Mouse (Mus musculus) heart, embryonic 16.5 days (tissue): ENCODE data around the gene Dnttip1. TPM values are rescaled to one million over a fixed set of nuclear protein-coding genes. Genes with fewer than 3 reads are reported as not detected.
A peak's percentile ranks its signal among the peaks of the same experiment; 100 is the strongest.
"Not testable (repeated sequence)": the region's sequence is repeated elsewhere in the genome, so short reads cannot be mapped to it uniquely, and the experiment has no call there.

Source experiments
- ATAC-seq: fragments of 200-750 bp; cut with Nextera tagmentation; replicated peaks from 2 replicates; pipeline ENCODE4 v1.8.0; 2017; ENCODE audit warnings: moderate number of reproducible peaks; ENCODE audit not compliant: insufficient read depth, low FRiP score; ENCODE audit errors: extremely low read depth
- H3K27ac ChIP-seq: fragments of 300-500 bp; sonication (generic); 2 replicates; pipeline ENCODE4 v1.5.1; 2014; ENCODE audit warnings: mild to moderate bottlenecking, low read length, control low read depth, moderate library complexity
- H3K27me3 ChIP-seq: fragments of 300-500 bp; sonication (generic); 2 replicates; pipeline ENCODE4 v1.6.1; 2014; ENCODE audit warnings: low read length, mixed read lengths; ENCODE audit not compliant: control insufficient read depth, insufficient read depth
- H3K36me3 ChIP-seq: fragments of 300-500 bp; sonication (generic); 2 replicates; pipeline ENCODE4 v1.6.1; 2014; ENCODE audit not compliant: control insufficient read depth, insufficient read depth
- H3K4me1 ChIP-seq: fragments of 300-500 bp; sonication (generic); 2 replicates; pipeline ENCODE4 v1.6.1; 2014; ENCODE audit warnings: low read length, mixed read lengths; ENCODE audit not compliant: control insufficient read depth, insufficient read depth
- H3K4me2 ChIP-seq: fragments of 300-500 bp; sonication (generic); 2 replicates; pipeline ENCODE4 v1.6.1; 2014; ENCODE audit warnings: low read depth, mild to moderate bottlenecking, control low read depth, low read length
- H3K4me3 ChIP-seq: fragments of 300-500 bp; sonication (generic); 2 replicates; pipeline ENCODE4 v1.5.1; 2014; ENCODE audit warnings: mild to moderate bottlenecking, control low read depth, low read length
- H3K9ac ChIP-seq: fragments of 300-500 bp; sonication (generic); 2 replicates; pipeline ENCODE4 v1.6.1; 2014; ENCODE audit warnings: low read length, control low read depth
- H3K9me3 ChIP-seq: fragments of 300-500 bp; sonication (generic); replicated peaks from 2 replicates; pipeline ENCODE4 v1.6.1; 2016; ENCODE audit warnings: low read length; ENCODE audit not compliant: control insufficient read depth
- WGBS: fragments of 180-500 bp; shearing (Covaris S2); extraction: QIAGEN DNeasy Blood & Tissue Kit; methylation state at CpG from one replicate; pipeline ENCODE4 v1.1.7; 2014; 5-methylcytosine and 5-hydroxymethylcytosine counted together
- polyA plus RNA-seq: library from polyadenylated mRNA; unstranded; fragments of >200 nt; fragmentation: Nextera tagmentation; extraction: Ambion mirVana; gene quantifications from 2 replicates; pipeline ENCODE4 v1.2.1, GENCODE M21; 2015

Dnttip1 gene
- polyA plus RNA-seq, 1 experiment from 2014 or later: 58.7 TPM

DNA sequence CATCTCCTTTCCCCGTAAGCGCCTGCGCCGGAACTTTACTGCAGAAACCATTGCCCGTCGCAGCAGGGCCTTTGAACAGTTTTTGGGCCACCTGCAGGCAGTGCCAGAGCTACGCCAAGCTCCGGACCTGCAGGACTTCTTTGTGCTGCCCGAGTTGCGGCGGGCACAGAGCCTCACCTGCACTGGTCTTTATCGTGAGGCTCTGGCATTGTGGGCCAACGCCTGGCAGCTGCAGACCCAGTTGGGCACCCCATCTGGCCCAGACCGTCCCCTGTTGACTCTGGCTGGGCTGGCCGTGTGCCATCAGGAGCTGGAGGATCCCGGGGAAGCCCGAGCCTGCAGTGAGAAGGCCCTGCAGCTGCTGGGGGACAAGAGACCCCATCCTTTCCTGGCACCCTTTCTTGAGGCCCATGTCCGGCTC, 46.1 kb downstream of the Dnttip1 start:
- H3K36me3 ChIP-seq: peaks cover 17% of the 10 kb centered on the region
- H3K4me1 ChIP-seq: peaks cover 28% of the 10 kb centered on the region
- no peaks in the 10 kb centered on the region for H3K9me3 ChIP-seq
- no peak overlapping the region for H3K9ac ChIP-seq
- H3K4me2 ChIP-seq: no peak overlapping the region
- no peak overlapping the region for H3K27ac ChIP-seq
- H3K4me3 ChIP-seq: no peak overlapping the region
- no peak for ATAC-seq
- no peaks in the 10 kb centered on the region for H3K27me3 ChIP-seq
- WGBS: 87% methylated on average over 18 of the region's 18 CpGs

DNA sequence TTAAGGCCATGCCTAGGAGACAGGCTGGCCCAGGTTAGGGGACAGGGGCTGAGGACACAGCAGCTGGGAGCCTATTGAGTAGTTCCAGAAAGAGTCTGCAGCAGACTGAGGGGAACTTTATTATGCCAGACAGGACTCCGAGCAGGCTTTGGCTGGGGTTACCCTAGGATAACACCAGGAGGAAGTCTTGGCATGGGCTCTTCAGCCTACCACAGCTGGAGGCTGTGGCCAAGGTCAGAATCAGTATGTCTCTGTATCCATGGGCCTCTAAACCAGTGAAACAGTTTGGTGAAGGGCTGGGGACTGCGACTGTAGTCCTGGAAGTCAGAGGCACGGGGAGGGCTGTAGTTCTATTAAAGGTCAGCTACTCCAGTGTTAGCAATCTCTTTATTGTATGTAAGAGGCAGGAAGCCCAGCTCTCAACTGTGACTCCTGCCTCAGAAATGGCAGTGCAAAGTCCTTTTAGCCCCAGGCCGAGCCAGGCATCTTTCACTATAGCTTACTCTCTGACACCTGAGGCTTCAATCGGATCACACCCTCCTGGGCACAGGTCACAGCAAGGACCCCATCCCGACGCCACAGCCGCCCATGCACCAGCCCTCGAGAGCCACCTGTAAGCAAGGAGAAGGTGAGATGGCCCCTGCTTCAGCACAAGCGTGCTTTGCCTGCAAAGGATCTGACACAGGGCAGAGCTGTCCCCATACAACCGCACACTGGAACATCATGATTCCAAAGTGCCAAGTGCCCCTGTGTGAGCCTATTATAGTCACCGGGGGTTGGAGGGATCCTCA, 46.8 kb downstream of the Dnttip1 start:
- no peaks in the 10 kb centered on the region for H3K27me3 ChIP-seq
- peak overlapping the region; percentile 80 for H3K27ac ChIP-seq
- H3K4me2 ChIP-seq: no peak overlapping the region
- H3K4me1 ChIP-seq: peaks cover 22% of the 10 kb centered on the region
- no peak overlapping the region for H3K4me3 ChIP-seq
- ATAC-seq: no peak
- no peaks in the 10 kb centered on the region for H3K9me3 ChIP-seq
- H3K36me3 ChIP-seq: peaks cover 20% of the 10 kb centered on the region
- 86% methylated on average over 12 of the region's 12 CpGs for WGBS
- H3K9ac ChIP-seq: peak overlapping the region; percentile 7; the same call in 1 of the 2 replicates

DNA sequence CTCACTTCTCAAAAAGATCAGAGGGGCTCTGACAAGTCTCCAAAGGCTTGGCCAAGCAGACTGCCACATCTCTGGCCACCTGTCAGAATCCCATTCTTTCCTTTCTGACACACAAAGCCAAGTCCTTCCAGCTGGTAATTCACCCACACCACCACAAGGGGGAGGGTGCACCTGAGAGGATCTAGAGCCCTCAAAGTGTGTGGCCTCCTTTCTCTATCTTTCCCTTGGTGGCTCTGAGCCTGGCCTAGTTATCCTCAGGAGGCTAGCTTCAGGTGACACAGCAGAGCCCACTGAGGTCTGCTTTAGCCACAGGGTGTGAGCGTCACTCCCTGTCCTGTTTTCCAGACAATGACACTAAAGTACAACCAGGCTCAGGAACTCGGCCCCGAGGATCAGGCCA, 47.5 kb downstream of the Dnttip1 start:
- H3K4me1 ChIP-seq: peaks cover 17% of the 10 kb centered on the region
- H3K36me3 ChIP-seq: peaks cover 20% of the 10 kb centered on the region
- H3K9ac ChIP-seq: peak overlapping the region; percentile 38; the same call in 1 of the 2 replicates
- H3K27ac ChIP-seq: peak overlapping the region; percentile 80
- 42% methylated on average over 3 of the region's 3 CpGs for WGBS
- no peak overlapping the region for H3K4me3 ChIP-seq
- H3K9me3 ChIP-seq: no peaks in the 10 kb centered on the region
- H3K27me3 ChIP-seq: no peaks in the 10 kb centered on the region
- no peak overlapping the region for H3K4me2 ChIP-seq
- peak; percentile 50 for ATAC-seq

DNA sequence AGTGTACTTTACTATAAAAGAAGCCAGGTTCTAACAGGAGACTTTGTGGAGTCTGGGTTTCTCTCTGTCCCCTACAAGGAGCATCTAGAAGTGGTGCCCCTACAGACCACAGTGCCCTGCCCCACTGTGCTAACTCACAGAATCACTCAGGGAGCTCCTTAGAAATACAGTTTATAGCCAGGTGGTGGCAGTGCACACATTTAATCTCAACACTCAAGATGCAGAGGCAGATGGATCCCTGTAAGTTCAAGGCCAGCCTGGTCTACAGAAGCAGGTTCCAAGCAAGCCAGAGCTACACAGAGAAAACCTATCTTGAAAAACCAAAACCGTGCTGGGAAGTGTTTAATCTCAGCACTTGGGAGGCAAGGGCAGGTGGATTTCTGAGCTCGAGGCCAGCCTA, 48.0 kb downstream of the Dnttip1 start:
- no peak for ATAC-seq
- H3K9me3 ChIP-seq: no peaks in the 10 kb centered on the region
- peak overlapping the region; percentile 38; the same call in 1 of the 2 replicates for H3K9ac ChIP-seq
- H3K27ac ChIP-seq: peak overlapping the region; percentile 80
- no peak overlapping the region for H3K4me2 ChIP-seq
- H3K4me3 ChIP-seq: no peak overlapping the region
- peaks cover 12% of the 10 kb centered on the region for H3K4me1 ChIP-seq
- WGBS: 78% methylated on average over 2 of the region's 2 CpGs
- peaks cover 18% of the 10 kb centered on the region for H3K36me3 ChIP-seq
- no peaks in the 10 kb centered on the region for H3K27me3 ChIP-seq

DNA sequence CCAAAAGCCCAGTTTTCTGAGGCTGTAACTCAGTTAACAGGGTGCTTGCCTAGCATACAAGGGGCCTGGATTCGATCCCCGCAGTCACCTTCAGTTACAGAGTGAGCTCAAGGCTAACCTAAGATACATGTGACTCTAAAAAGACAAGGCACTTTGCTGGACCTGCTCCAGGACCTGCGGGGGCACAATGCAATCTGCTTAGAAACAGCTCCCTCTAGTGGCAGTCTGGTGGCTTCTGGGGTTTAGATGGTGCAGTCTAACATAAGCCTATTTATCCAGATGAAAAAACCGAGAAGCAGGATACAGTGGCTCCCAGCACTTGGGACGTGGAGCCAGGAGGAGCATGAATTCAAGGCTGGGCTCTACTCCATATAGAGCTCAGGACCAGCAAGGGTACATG, 48.5 kb downstream of the Dnttip1 start:
- peak overlapping the region; percentile 80 for H3K27ac ChIP-seq
- WGBS: 24% methylated on average over 5 of the region's 5 CpGs
- no peaks in the 10 kb centered on the region for H3K27me3 ChIP-seq
- ATAC-seq: peak; percentile 64
- no peak overlapping the region for H3K4me3 ChIP-seq
- H3K4me1 ChIP-seq: peaks cover 11% of the 10 kb centered on the region
- H3K9ac ChIP-seq: no peak overlapping the region
- H3K4me2 ChIP-seq: no peak overlapping the region
- H3K36me3 ChIP-seq: peaks cover 22% of the 10 kb centered on the region
- H3K9me3 ChIP-seq: no peaks in the 10 kb centered on the region

DNA sequence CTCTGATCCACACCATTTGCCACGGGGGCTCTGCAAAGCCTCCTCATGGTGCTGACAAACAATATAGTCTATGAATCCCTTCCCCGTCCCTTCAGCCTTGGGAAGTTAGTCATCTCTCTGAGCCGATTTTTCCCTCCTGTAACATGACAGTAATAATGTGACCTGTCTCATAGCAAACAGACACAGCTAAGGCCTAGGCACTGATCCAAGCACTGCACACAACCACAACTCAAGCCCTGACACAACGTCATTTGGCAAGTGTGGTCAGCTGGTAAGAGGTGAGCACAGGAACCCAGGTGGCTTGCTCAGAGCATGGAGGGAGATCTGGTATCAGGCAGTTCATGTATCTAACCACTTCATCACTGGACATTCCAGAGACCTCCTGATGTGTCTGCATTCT, 50.1 kb downstream of the Dnttip1 start:
- H3K27me3 ChIP-seq: no peaks in the 10 kb centered on the region
- peaks cover 25% of the 10 kb centered on the region for H3K36me3 ChIP-seq
- no peak overlapping the region for H3K27ac ChIP-seq
- WGBS: 65% methylated on average over 4 of the region's 4 CpGs
- peaks cover 11% of the 10 kb centered on the region for H3K4me1 ChIP-seq
- no peak overlapping the region for H3K4me3 ChIP-seq
- ATAC-seq: no peak
- H3K9me3 ChIP-seq: no peaks in the 10 kb centered on the region
- H3K4me2 ChIP-seq: no peak overlapping the region
- no peak overlapping the region for H3K9ac ChIP-seq

DNA sequence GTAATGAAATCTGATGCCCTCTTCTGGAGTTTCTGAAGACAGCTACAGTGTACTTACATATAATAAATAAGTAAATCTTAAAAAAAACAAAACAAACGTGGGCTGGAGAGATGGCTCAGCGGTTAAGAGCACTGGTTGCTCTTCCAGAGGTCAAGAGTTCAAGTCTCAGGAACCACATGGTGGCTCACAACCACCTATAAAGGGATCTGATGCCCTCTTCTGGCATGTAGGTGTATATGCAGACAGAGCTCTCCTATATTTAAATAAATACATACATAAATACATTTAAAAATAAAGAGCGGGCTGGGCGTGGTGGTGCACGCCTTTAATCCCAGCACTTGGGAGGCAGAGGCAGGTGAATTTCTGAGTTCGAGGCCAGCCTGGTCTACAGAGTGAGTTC, 52.8 kb downstream of the Dnttip1 start:
- not testable (repeated sequence) for H3K4me1 ChIP-seq, H3K27me3 ChIP-seq, ATAC-seq, H3K9ac ChIP-seq, H3K27ac ChIP-seq, H3K4me3 ChIP-seq, H3K9me3 ChIP-seq, H3K4me2 ChIP-seq
- H3K36me3 ChIP-seq: peaks cover 11% of the 10 kb centered on the region
- WGBS: 79% methylated on average over 6 of the region's 6 CpGs

DNA sequence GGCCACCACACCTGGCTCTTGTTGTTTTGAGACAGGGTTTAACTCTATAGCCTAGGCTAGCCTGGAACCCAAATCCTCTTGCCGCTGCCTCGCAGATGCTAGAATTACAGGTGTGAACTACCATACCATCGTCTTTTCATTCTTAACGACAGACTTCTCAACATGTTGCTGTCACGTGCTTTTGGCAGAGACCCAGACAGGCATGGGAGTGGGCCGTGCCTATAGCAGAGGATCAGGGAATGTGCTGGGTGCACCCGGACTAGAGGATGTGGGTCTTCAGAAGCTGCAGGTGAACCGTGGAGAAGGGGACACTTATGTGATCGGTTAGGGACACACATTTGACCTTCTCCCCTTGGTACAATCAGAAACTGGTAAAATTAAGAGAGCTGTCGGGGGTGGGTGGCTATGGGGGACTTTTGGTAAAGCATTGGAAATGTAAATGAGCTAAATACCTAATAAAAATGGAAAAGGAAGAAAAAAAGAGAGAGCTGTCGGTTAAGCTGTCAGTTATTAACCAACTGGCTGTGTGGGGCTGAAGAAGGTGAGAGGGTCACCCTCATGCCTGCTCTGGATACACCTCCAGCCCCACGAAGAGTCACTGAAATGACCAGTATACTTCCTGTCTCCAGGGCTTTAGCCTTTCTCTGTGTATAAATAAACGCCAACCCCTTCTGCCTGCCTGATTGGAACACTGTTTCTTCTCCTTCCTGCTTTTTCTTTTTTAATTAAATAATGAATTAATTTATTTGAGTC, 54.6 kb downstream of the Dnttip1 start:
- 82% methylated on average over 13 of the region's 13 CpGs for WGBS
- no peaks in the 10 kb centered on the region for H3K27me3 ChIP-seq
- ATAC-seq: no peak
- no peak overlapping the region for H3K4me2 ChIP-seq
- no peak overlapping the region for H3K9ac ChIP-seq
- no peak overlapping the region for H3K4me3 ChIP-seq
- H3K4me1 ChIP-seq: peaks cover 10% of the 10 kb centered on the region
- H3K9me3 ChIP-seq: no peaks in the 10 kb centered on the region
- no peak overlapping the region for H3K27ac ChIP-seq
- peaks cover 11% of the 10 kb centered on the region for H3K36me3 ChIP-seq
